Mouse (Mus musculus) adrenal gland, postnatal 4 days (tissue): Measurements from ENCODE around the gene Ypel3. TPM values are rescaled to one million over a fixed set of nuclear protein-coding genes. Genes with fewer than 3 reads are reported as not detected.
"Not testable (repeated sequence)": the region's sequence is repeated elsewhere in the genome, so short reads cannot be mapped to it uniquely, and the experiment has no call there.

Experiments
- DNase-seq, 2 experiments: peaks; one replicate each; pipeline ENCODE4 v3.0.0; 2021 to 2022; ENCODE audit warnings: low spot score in 2 of 2, mixed read lengths in 2 of 2
- total RNA-seq, 2 experiments: library from RNA; stranded (reverse); gene quantifications; 2 replicates each; pipeline ENCODE4 v1.2.3; 2021

The Ypel3 gene
- total RNA-seq, 2 experiments from 2014 or later: 112 to 122 TPM

- no peak for DNase-seq
Observed at GRCm38 (mm10) chr7:126762471-126763008, 14.2 kb upstream of the Ypel3 start.

DNA sequence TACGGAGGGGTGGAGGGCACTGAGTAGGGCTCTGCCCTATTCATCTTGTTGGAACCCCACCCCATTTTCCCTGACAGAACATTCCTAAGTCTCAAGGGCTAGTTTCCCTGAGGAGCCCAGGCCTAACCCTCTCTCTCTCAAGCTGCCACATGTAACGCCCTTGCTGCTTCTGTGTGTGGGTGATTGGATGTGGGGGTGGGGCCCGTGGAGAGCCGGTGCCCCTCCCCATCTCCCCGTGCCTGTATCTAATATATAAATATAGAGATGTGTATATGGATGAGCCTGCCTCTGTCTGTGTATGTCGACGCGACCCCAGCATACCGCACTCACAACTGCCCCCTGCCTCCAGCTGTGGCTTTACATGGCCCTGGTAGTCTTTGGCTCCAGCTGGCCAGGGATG is 11.2 kb upstream of the Ypel3 start:
- DNase-seq: no peak

DNA sequence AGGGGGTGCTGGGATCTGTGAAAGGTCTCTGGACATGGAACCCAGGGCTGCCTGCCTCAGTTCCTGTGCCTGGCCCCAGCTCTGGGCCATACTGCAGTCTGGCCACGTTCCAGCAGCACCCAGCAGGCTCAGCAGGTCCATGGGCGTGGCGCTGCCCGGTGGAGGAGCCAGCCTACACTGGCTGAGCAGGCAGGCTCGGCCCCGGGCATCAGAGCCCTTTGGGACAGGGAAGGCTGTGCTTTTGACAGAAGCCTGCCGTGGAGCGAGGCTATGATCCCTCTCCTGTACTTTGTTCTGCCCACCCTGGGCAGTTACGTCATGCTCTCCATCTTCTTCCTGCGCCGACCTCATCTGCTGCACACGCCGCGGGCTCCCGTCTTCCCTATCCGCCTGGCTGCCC is 10.6 kb upstream of the Ypel3 start, which contains the start of gene Gdpd3:
TSS of gene Gdpd3 (plus strand) at position 134 of the 400 bp plus-strand sequence.
- DNase-seq: no peak

- DNase-seq: no peak
Observed at GRCm38 (mm10) chr7:126767001-126767400, 9.8 kb upstream of the Ypel3 start.

- no peak for DNase-seq
Observed at GRCm38 (mm10) chr7:126770784-126771183, 6.0 kb upstream of the Ypel3 start.

DNA sequence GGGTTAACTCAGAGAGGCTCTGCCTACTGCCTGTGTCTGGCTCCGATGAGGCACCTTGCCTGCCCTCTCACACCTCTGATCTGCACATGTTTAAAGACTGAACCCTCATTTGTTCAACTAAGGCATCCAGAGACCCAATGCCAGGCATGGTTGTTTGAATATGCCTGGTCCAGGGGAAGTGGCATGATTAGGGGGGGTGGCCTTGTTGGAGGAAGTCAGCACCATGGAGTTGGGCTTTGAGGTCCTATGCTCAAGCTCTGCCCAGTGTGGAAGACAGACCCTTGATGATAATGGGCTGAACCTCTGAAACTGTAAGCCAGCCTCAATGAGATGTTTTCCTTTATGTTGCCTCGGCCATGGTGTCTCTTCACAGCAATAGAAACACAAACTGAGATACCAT is 3.4 kb upstream of the Ypel3 start:
- DNase-seq: no peak

DNA sequence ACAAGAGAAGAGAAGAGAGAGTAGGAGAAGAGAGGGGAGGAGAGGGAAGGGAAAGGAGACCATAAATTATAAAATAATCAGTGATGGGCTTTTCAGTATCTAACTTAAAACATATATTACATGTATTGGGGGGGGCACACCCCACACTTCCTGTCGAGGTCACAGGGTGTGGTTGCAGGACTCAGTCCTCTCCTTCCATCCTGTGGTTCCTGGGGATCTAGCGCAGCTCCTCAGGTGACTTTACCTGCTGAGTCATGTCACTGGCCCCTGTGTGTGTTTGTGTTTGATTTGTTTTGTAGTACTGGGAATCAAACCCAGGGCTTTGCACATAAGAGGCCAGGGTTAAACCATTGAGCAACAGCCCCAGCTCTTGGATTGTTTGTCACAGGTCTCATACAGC is 2.3 kb upstream of the Ypel3 start:
- no peak for DNase-seq

DNA sequence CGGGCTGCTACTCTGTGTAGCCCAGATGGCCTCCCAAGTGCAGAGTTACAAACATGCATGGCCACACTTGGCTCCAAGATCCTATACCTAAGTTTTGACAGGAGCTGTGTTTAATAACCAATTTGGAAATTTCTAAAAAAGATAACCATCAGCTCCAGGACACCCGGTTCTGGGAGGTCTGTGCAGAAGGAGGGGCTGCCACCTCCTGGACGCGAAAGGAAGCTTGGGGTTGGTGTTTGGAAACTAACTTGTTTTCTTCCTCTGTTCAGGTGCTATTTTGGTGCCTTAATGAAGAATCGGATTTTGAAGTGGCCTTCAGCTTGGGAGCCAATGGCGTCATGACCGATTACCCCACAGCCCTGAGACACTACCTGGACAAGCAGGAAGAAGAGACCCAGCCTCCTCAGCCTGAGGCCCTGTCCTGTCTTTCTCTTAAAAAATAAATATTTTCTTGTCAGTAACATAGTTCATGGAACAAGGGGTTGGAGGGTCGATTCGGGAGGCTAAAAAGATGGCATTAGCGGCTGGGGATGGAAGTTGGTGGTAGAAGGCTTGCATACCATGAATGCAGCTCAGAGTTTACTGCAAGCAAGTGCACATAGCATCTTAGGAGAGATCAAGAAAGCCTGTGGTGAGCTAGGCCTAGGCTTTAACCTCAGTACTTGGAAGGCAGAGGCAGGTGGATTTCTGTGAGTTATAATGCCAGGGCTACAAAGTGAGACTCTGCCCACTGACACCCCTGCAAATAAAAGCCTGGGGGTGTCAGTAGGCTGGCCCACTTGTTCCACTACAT is 1.4 kb upstream of the Ypel3 start:
- DNase-seq: no peak

GRCm38 (mm10) chr7:126775978-126776234 is 849 bp upstream of the Ypel3 start:
- no peak for DNase-seq

- DNase-seq: no peak
Observed at GRCm38 (mm10) chr7:126777476-126777875, 721 bp downstream of the Ypel3 start.

DNA sequence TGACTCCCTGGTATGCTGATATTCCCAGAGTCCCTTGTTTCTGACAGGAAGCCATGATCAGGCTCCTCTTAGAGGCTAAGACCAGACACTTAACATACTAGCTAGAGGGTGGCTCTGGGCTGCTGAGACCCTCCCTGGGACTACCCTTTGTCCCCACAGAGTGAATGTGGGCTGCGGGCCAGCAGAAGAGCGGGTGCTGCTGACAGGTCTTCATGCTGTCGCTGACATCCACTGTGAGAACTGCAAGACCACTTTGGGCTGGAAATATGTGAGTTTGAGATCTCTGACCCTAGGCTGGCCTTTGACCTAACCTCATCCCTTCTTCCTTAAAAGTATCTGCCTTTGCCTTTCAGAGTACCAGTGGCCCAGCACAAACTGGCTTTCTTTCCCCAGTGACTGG is 1.4 kb downstream of the Ypel3 start:
- no peak for DNase-seq

GRCm38 (mm10) chr7:126779101-126779500 is 2.3 kb downstream of the Ypel3 start:
- DNase-seq: not testable (repeated sequence)

GRCm38 (mm10) chr7:126779983-126780970 is 3.5 kb downstream of the Ypel3 start:
- peak; percentile 74 to 76 for DNase-seq

- no peak for DNase-seq
Observed at GRCm38 (mm10) chr7:126780971-126781635, 4.3 kb downstream of the Ypel3 start, which contains the start of gene Tbx6. Gene Tbx6 (plus strand): TSS chr7:126781483.

- DNase-seq: no peak
Observed at GRCm38 (mm10) chr7:126781661-126782370, 5.1 kb downstream of the Ypel3 start.

GRCm38 (mm10) chr7:126782693-126783092 is 5.9 kb downstream of the Ypel3 start:
- no peak for DNase-seq

DNA sequence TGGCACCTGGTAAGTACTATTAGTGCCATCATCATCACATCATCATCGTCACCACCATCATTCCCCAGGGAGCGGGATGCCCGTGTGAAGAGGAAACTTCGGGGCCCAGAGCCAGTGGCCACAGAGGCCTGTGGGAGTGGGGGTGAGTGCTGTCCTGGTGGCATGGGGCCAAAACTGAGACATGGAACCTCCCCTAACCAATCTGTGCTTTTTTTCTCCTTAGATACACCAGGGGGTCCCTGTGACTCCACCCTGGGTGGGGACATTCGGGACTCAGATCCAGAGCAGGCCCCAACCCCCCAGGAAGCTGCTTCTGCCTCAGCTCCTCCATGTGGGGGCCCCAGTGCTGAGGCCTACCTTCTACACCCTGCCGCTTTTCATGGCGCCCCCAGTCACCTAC is 7.7 kb downstream of the Ypel3 start:
- DNase-seq: no peak

DNA sequence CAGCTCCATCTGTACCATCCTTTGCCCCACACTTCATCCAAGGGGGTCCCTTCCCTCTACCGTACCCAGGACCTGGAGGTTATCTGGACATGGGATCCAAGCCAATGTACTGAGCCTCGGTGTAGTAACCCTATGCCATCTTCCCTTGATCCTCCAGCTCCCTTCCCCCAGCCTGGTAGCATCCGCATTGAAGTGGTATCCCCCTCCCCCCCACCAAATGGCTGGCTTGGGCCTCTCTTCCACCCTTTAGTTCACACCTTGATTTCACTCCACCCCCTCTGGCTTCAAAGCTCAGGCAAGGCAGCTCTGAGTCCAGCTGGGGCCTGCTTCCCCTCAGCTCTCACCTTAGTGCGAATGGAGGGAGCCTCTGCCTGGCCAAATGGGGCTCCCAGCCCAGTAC is 8.3 kb downstream of the Ypel3 start:
- DNase-seq: no peak

DNA sequence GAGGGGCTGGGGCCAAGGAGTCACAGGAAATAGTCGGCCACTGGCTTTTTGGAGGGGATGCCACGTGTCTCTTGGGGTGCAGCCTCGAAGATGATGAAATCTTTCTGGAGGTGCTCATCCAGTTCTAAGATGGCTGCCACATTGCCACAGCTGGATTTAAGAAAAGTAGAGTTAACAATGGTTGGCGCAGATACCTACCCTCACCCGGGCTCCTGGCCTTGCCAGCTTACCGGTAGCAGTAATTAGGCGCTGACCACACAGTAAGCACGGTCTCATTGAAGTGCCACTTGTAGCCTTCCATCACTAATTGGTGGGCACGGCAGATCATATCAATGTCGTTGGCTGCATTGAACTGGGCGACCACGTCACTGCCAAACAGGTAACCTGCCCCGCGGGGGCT is 9.4 kb downstream of the Ypel3 start:
- DNase-seq: no peak

DNA sequence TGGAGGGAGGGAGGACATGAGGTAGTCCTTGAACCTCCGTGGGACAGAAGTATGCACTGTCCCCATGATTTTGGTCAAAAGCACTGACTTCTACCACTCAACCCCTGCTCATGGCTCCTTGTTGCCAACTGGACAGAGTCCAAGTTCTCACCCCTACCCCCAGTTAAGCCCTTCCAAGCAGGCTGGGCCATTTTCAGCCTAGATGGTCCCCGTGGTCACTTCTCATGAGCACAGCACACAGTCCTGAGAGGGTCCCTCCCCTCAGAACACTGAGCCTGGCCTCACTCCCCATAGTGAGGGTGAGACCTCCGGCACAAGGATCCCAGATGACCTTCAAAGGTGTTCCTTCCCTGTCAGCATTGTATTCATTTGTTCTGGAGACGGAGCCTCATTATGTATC is 12.4 kb downstream of the Ypel3 start:
- no peak for DNase-seq
